Mouse (Mus musculus) kidney, adult 2 months (tissue): ENCODE results near the gene Ncoa1. TPM values are rescaled to one million over a fixed set of nuclear protein-coding genes. Genes with fewer than 3 reads are reported as not detected.

Source experiments
- DNase-seq: peaks from one replicate; pipeline ENCODE4 v3.0.0; 2021
- H3K27ac ChIP-seq: fragments of 200-500 bp; 2 replicates; pipeline ENCODE4 v1.5.1; 2012; ENCODE audit warnings: low read depth, low read length, control low read depth, inconsistent platforms; ENCODE audit not compliant: insufficient read depth
- H3K27me3 ChIP-seq: fragments of 200-500 bp; replicated peaks from 2 replicates; pipeline ENCODE4 v1.6.1; 2012; ENCODE audit warnings: mild to moderate bottlenecking, moderate library complexity, low read length, inconsistent platforms; ENCODE audit not compliant: control insufficient read depth, insufficient read depth
- H3K36me3 ChIP-seq: fragments of 200-500 bp; 2 replicates; pipeline ENCODE4 v1.6.1; 2012; ENCODE audit warnings: mild to moderate bottlenecking, moderate library complexity, low read length, inconsistent platforms; ENCODE audit not compliant: control insufficient read depth, insufficient read depth
- H3K4me1 ChIP-seq: fragments of 200-500 bp; 2 replicates; pipeline ENCODE4 v1.6.1; 2011; ENCODE audit warnings: low read length; ENCODE audit not compliant: control insufficient read depth, insufficient read depth
- H3K4me3 ChIP-seq: fragments of 200-500 bp; 2 replicates; pipeline ENCODE4 v1.5.1; 2011; ENCODE audit warnings: mild to moderate bottlenecking, low read depth, low read length, control low read depth; ENCODE audit not compliant: insufficient read depth
- CTCF ChIP-seq: fragments of 200-500 bp; conservative IDR thresholded peaks from 2 replicates; pipeline ENCODE4 v1.5.1; 2011; ENCODE audit warnings: low read depth, mild to moderate bottlenecking, control low read depth, low read length, moderate library complexity, mixed read lengths; ENCODE audit not compliant: insufficient read depth, insufficient read length
- POLR2A ChIP-seq: fragments of 200-500 bp; IDR thresholded peaks from one replicate; pipeline ENCODE4 v1.6.1; 2011; ENCODE audit warnings: low read depth, low read length, control low read depth
- WGBS: fragments of 180-500 bp; shearing (Covaris S2); methylation state at CpG from one replicate; pipeline ENCODE4 v1.1.7; 2018; 5-methylcytosine and 5-hydroxymethylcytosine counted together
- polyA plus RNA-seq: library from polyadenylated mRNA; depleted of rRNA; stranded (reverse); fragments of >200 nt; gene quantifications from 2 replicates; pipeline ENCODE4 v1.2.3, GENCODE M21; 2012

Ncoa1 gene
- polyA plus RNA-seq, 1 experiment, result 20.1 TPM

GRCm38 (mm10) chr12:4508182-4508581 lies 31.2 kb upstream of the Ncoa1 start:
- TF ChIP-seq POLR2A (no peak), CTCF (no peak)

GRCm38 (mm10) chr12:4507461-4507860 lies 30.5 kb upstream of the Ncoa1 start:
- H3K27ac ChIP-seq, result no peak overlapping the region
- H3K36me3 ChIP-seq, result no peaks in the 10 kb centered on the region
- H3K4me1 ChIP-seq, result peaks cover 7% of the 10 kb centered on the region; the same call in 1 of the 2 replicates
- H3K4me3 ChIP-seq, result no peak overlapping the region
- no peak for TF ChIP-seq POLR2A
- no peak for TF ChIP-seq CTCF
- no peaks in the 10 kb centered on the region; the same call in 1 of the 2 replicates for H3K27me3 ChIP-seq
- no peak for DNase-seq
- WGBS, result 40% methylated on average over 6 of the region's 6 CpGs

More at GRCm38 (mm10) chr12:4508182-4508581, 31.2 kb upstream of the Ncoa1 start:
- Histone ChIP-seq H3K36me3 (no peaks in the 10 kb centered on the region), H3K27me3 (no peaks in the 10 kb centered on the region; the same call in 1 of the 2 replicates), H3K4me1 (peaks cover 7% of the 10 kb centered on the region; the same call in 1 of the 2 replicates), H3K4me3 (no peak overlapping the region), H3K27ac (no peak overlapping the region)
- 49% methylated on average over 1 of the region's 1 CpGs for WGBS
- DNase-seq, result no peak

- peaks cover 7% of the 10 kb centered on the region; the same call in 1 of the 2 replicates for H3K4me1 ChIP-seq
- no peaks in the 10 kb centered on the region for H3K36me3 ChIP-seq
- TF ChIP-seq POLR2A (no peak), CTCF (no peak)
- H3K27me3 ChIP-seq, result no peaks in the 10 kb centered on the region; the same call in 1 of the 2 replicates
- no peak overlapping the region for H3K27ac ChIP-seq
- no peak overlapping the region for H3K4me3 ChIP-seq
- WGBS, result 48% methylated on average over 7 of the region's 7 CpGs
- no peak for DNase-seq
These were observed 29.9 kb upstream of the Ncoa1 start for GRCm38 (mm10) chr12:4506810-4507430.

GRCm38 (mm10) chr12:4505298-4505697 lies 28.3 kb upstream of the Ncoa1 start:
- H3K27me3 ChIP-seq, result no peaks in the 10 kb centered on the region; the same call in 1 of the 2 replicates
- TF ChIP-seq POLR2A (no peak), CTCF (no peak)
- no peak overlapping the region for H3K4me3 ChIP-seq
- DNase-seq, result no peak
- H3K4me1 ChIP-seq, result peaks cover 6% of the 10 kb centered on the region; the same call in 1 of the 2 replicates
- H3K27ac ChIP-seq, result no peak overlapping the region
- no peaks in the 10 kb centered on the region for H3K36me3 ChIP-seq
- WGBS, result 79% methylated on average over 6 of the region's 6 CpGs

GRCm38 (mm10) chr12:4503673-4504326 lies 26.8 kb upstream of the Ncoa1 start:
- no peak overlapping the region for H3K27ac ChIP-seq
- H3K4me1 ChIP-seq, result no peaks in the 10 kb centered on the region
- no peak for DNase-seq
- WGBS, result 86% methylated on average over 2 of the region's 2 CpGs
- H3K36me3 ChIP-seq, result no peaks in the 10 kb centered on the region
- TF ChIP-seq CTCF, result no peak
- no peak for TF ChIP-seq POLR2A
- H3K4me3 ChIP-seq, result no peak overlapping the region
- H3K27me3 ChIP-seq, result no peaks in the 10 kb centered on the region; the same call in 1 of the 2 replicates

- 64% methylated on average over 3 of the region's 3 CpGs for WGBS
- TF ChIP-seq POLR2A, result no peak
- TF ChIP-seq CTCF, result no peak
- no peak for DNase-seq
These were observed 24.9 kb upstream of the Ncoa1 start for GRCm38 (mm10) chr12:4501916-4502315.

GRCm38 (mm10) chr12:4500516-4500915 lies 23.5 kb upstream of the Ncoa1 start:
- Histone ChIP-seq H3K27me3 (no peaks in the 10 kb centered on the region), H3K4me3 (no peak overlapping the region), H3K4me1 (no peaks in the 10 kb centered on the region), H3K27ac (no peak overlapping the region), H3K36me3 (no peaks in the 10 kb centered on the region)
- no peak for TF ChIP-seq POLR2A
- no peak for TF ChIP-seq CTCF
- 96% methylated on average over 4 of the region's 4 CpGs for WGBS
- DNase-seq, result no peak

More at GRCm38 (mm10) chr12:4501916-4502315, 24.9 kb upstream of the Ncoa1 start:
- Histone ChIP-seq H3K27ac (no peak overlapping the region), H3K27me3 (no peaks in the 10 kb centered on the region), H3K36me3 (no peaks in the 10 kb centered on the region), H3K4me3 (no peak overlapping the region), H3K4me1 (no peaks in the 10 kb centered on the region)
